In genomic region chr19:49629963-49630362, GRCm38 (mm10) we compare ENCODE assay signal across 10 mouse cellular contexts.
"Had no signal": no experiment of that assay in that cellular context is flagged by ENCODE, and none has a peak within 500 bp of the region (broad histone marks: within the 10 kb centered on the region; RNA-seq: fewer than 3 reads in every experiment).

No protein-coding gene starts in this region.

- ATAC-seq: liver, postnatal 0 days; lung, postnatal 0 days; midbrain, embryonic 13.5 days; midbrain, embryonic 15.5 days had no signal

- DNase-seq: liver, postnatal 0 days; lung, adult 2 months; lung, postnatal 14 days; lung, postnatal 36 days; thymus, adult 18-20 months; thymus, postnatal 14 days; thymus, postnatal 36 days had no signal
